Mouse (Mus musculus): ENCODE measurements at regions not wholly inside any gene's neighbourhood (a gene's known extent, or its start where the extent isn't known, plus 50 kb on each side); places are given as distances from the start of the nearest gene placed in this dataset.

GRCm38 (mm10) chr10:118959623-118960022 is 89.6 kb upstream of the Dyrk2 start:
- TF ChIP-seq ZNF384 (IDR thresholded peaks at IDR 0.05; ENCODE audit: low read depth, low read length): no peak
- TF ChIP-seq CHD2 (IDR thresholded peaks at IDR 0.05; ENCODE audit: low read depth, low read length): no peak
- no peak for TF ChIP-seq MAFK (IDR thresholded peaks at IDR 0.05; ENCODE audit: insufficient read depth, low read depth, low read length)

Measured in ES-E14 (cell line).